Mouse (Mus musculus): ENCODE measurements around the gene Ttll13. TPM values are rescaled to one million over a fixed set of nuclear protein-coding genes. Genes with fewer than 3 reads are reported as not detected.

Gene Ttll13
- polyA plus RNA-seq, 1 experiment from 2014 or later: 2.1 TPM

DNA sequence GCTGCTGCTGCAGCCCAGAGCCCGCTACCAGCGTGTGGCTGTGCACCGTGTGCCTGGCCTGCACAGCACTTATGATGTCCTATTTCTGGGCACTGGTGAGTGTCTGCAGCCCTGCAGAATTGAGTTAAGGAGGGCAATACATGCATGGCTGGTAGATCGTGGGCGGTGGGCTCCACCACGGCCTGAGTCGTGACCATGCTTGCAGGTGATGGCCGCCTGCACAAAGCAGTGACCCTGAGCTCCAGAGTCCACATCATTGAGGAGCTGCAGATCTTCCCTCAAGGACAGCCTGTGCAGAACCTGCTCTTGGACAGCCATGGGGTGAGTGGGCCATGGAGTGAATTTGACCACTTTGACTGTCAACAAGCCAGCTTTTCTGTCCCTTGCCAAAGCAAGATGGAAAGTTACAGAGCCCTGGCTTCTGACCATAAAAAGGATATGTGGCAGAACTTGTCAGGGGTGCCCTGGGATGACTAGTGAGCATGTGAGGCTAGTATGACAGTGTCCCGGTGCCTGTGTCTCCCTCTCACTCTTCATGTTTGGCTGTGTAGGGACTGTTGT lies 25.9 kb upstream of the Ttll13 start:
- Histone ChIP-seq H3K27ac (ENCODE audit: low read length) (no peak overlapping the region), H3K4me2 (replicated peaks; ENCODE audit: low read depth, low read length) (no peak overlapping the region), H3K9me3 (ENCODE audit: low read length) (no peaks in the 10 kb centered on the region), H3K4me1 (ENCODE audit: insufficient read depth, low read depth, low read length) (no peaks in the 10 kb centered on the region), H3K36me3 (ENCODE audit: insufficient read depth, low read length) (peaks cover 16% of the 10 kb centered on the region; the same call in 1 of the 2 replicates), H3K27me3 (replicated peaks; ENCODE audit: insufficient read depth, low read length) (no peaks in the 10 kb centered on the region), H3K4me3 (ENCODE audit: low read depth, low read length) (no peak overlapping the region), H3K9ac (replicated peaks; ENCODE audit: low read depth) (no peak overlapping the region)
- 96% methylated on average over 9 of the region's 9 CpGs for WGBS
- DNase-seq (ENCODE audit: low spot score) (no peak), ATAC-seq (no peak)
- no peak for TF ChIP-seq EP300 (IDR thresholded peaks at IDR 0.05)
- no peak for TF ChIP-seq CTCF (IDR thresholded peaks at IDR 0.05)

DNA sequence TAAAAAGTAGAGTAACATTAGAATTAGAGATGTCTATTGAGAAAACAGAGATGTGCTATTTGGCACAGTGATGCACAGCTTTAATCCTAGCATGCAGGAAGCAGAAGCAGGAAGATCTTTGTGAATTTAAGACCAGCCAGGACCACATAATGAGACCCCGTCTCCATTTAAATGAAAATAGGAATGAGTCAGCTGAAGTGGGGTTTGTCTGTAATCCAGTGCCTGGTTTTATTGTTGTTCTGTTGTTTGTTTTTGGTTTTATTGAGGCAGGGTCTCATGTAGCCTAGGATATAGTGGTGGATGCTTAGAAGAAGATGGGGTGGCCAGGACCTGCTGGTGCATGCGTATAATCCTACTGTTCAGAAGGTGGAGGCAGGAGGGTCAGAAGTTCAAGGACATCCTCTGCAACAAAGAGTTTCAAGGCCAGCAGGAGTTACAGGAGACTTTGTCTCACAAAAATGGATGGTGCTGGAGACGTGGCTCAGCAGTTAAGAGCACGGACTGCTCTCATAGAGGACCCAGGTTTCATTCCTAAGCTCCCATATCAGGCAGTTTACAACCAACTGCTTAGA lies 24.9 kb upstream of the Ttll13 start:
- WGBS: 80% methylated on average over 4 of the region's 4 CpGs
- H3K27me3 ChIP-seq (replicated peaks; ENCODE audit: insufficient read depth, low read length): no peaks in the 10 kb centered on the region
- no peak for DNase-seq (ENCODE audit: low spot score)

DNA sequence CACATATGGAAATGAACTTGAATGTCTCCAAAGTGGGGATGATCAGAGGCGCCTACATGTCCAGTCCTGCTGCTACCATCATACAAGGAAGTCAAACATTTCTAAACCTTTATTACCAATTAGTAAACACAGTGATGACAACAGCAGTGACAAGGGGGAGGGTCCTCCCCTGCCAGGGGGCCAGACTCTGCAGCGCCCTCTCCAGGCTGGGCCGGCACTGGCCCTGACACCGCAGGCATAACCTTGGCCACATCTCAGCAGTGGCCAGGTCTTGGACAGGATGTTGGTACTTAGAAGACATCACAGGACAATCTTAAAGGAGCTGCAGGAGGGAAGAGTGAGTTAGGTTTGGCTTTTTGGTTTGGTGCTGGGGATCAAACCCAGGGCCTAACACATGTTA lies 19.1 kb upstream of the Ttll13 start:
- no peak overlapping the region for H3K4me2 ChIP-seq (replicated peaks; ENCODE audit: low read depth, low read length)
- 0 out of 2 replicates have a peak, but pooled peaks cover 2% of the 10 kb centered on the region for H3K4me1 ChIP-seq (ENCODE audit: insufficient read depth, low read depth, low read length)
- ATAC-seq (no peak), DNase-seq (ENCODE audit: low spot score) (no peak)
- no peak overlapping the region for H3K27ac ChIP-seq (ENCODE audit: low read length)
- no peak overlapping the region for H3K9ac ChIP-seq (replicated peaks; ENCODE audit: low read depth)
- no peaks in the 10 kb centered on the region for H3K27me3 ChIP-seq (replicated peaks; ENCODE audit: insufficient read depth, low read length)
- H3K9me3 ChIP-seq (ENCODE audit: low read length): no peaks in the 10 kb centered on the region
- H3K36me3 ChIP-seq (ENCODE audit: insufficient read depth, low read length): peaks cover 20% of the 10 kb centered on the region; the same call in 1 of the 2 replicates
- TF ChIP-seq CTCF (IDR thresholded peaks at IDR 0.05) (no peak; the same call in 1 of the 2 replicates), EP300 (IDR thresholded peaks at IDR 0.05) (no peak)
- H3K4me3 ChIP-seq (ENCODE audit: low read depth, low read length): no peak overlapping the region
- WGBS: 94% methylated on average over 4 of the region's 4 CpGs

More for the DNA sequence above, 24.9 kb upstream of the Ttll13 start:
- H3K9ac ChIP-seq (replicated peaks; ENCODE audit: low read depth): no peak overlapping the region
- no peak for ATAC-seq
- H3K4me3 ChIP-seq (ENCODE audit: low read depth, low read length): no peak overlapping the region
- peaks cover 16% of the 10 kb centered on the region; the same call in 1 of the 2 replicates for H3K36me3 ChIP-seq (ENCODE audit: insufficient read depth, low read length)
- TF ChIP-seq EP300 (IDR thresholded peaks at IDR 0.05) (no peak), CTCF (IDR thresholded peaks at IDR 0.05) (no peak)
- H3K27ac ChIP-seq (ENCODE audit: low read length): no peak overlapping the region
- H3K4me1 ChIP-seq (ENCODE audit: insufficient read depth, low read depth, low read length): no peaks in the 10 kb centered on the region
- no peaks in the 10 kb centered on the region for H3K9me3 ChIP-seq (ENCODE audit: low read length)
- no peak overlapping the region for H3K4me2 ChIP-seq (replicated peaks; ENCODE audit: low read depth, low read length)

DNA sequence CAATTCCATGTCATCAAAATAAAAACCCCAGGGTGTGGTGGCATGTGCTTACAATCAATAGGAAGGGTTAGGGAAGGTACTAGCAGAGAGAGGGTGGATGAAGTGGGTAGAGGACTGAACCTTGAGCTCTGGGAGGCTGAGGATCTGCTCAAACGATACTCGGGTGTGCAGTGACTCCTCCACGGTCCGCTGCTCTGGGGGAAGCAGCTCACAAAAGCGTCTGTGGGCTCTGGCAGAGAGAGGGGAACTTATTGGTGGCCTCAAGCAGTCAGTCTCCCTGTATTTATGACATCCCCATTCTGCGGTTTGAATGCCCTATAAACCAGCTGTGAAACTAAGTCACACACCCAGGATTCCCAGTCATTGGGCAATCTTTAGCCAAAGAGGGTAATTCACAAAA lies 16.0 kb upstream of the Ttll13 start:
- H3K4me1 ChIP-seq (ENCODE audit: insufficient read depth, low read depth, low read length): 0 out of 2 replicates have a peak, but pooled peaks cover 2% of the 10 kb centered on the region
- TF ChIP-seq EP300 (IDR thresholded peaks at IDR 0.05): no peak
- no peak for TF ChIP-seq CTCF (IDR thresholded peaks at IDR 0.05)
- peaks cover 10% of the 10 kb centered on the region; the same call in 1 of the 2 replicates for H3K36me3 ChIP-seq (ENCODE audit: insufficient read depth, low read length)
- no peak for DNase-seq (ENCODE audit: low spot score)
- H3K9me3 ChIP-seq (ENCODE audit: low read length): no peaks in the 10 kb centered on the region
- no peak overlapping the region for H3K27ac ChIP-seq (ENCODE audit: low read length)
- H3K4me2 ChIP-seq (replicated peaks; ENCODE audit: low read depth, low read length): no peak overlapping the region
- WGBS: 72% methylated on average over 6 of the region's 6 CpGs
- H3K4me3 ChIP-seq (ENCODE audit: low read depth, low read length): no peak overlapping the region
- ATAC-seq: no peak
- no peak overlapping the region for H3K9ac ChIP-seq (replicated peaks; ENCODE audit: low read depth)
- no peaks in the 10 kb centered on the region for H3K27me3 ChIP-seq (replicated peaks; ENCODE audit: insufficient read depth, low read length)

DNA sequence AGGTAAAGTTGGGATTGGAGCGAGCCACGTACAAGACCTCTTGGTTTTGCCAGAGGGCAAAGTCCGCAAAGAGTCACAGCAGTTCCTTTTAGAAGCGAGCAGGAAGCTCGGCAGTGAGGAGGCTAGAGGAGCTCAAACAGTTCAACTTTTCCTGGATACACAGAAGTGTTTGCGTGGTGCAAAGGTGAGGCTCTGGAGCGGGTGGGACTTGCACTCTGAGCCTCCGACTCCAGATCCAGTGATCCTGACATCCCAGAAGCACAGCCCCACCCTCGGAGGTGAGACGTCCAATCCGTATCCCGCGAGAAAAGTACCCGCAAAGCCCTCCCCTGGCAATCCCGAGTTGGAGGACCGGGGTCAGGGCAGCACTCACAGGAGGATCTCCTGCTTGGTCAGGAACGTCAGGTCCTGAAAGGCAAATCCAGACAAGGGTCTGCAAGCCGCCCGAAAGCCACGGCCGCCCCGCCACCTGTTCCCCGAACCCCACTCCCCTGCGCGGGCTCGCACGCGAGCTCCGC lies 14.1 kb upstream of the Ttll13 start:
- Histone ChIP-seq H3K27me3 (replicated peaks; ENCODE audit: insufficient read depth, low read length) (no peaks in the 10 kb centered on the region), H3K4me1 (ENCODE audit: insufficient read depth, low read depth, low read length) (0 out of 2 replicates have a peak, but pooled peaks cover 2% of the 10 kb centered on the region), H3K36me3 (ENCODE audit: insufficient read depth, low read length) (peaks cover 7% of the 10 kb centered on the region; the same call in 1 of the 2 replicates), H3K4me2 (replicated peaks; ENCODE audit: low read depth, low read length) (peak overlapping the region; percentile 67), H3K4me3 (ENCODE audit: low read depth, low read length) (peak overlapping the region; percentile 59), H3K9me3 (ENCODE audit: low read length) (no peaks in the 10 kb centered on the region), H3K27ac (ENCODE audit: low read length) (peak overlapping the region; percentile 74), H3K9ac (replicated peaks; ENCODE audit: low read depth) (peak overlapping the region; percentile 48; the same call in 1 of the 2 replicates)
- WGBS: under 1% methylated on average over 22 of the region's 29 CpGs
- TF ChIP-seq EP300 (IDR thresholded peaks at IDR 0.05): no peak
- no peak for TF ChIP-seq CTCF (IDR thresholded peaks at IDR 0.05)
- DNase-seq (ENCODE audit: low spot score): peak; percentile 61
- peak; percentile 51 for ATAC-seq

DNA sequence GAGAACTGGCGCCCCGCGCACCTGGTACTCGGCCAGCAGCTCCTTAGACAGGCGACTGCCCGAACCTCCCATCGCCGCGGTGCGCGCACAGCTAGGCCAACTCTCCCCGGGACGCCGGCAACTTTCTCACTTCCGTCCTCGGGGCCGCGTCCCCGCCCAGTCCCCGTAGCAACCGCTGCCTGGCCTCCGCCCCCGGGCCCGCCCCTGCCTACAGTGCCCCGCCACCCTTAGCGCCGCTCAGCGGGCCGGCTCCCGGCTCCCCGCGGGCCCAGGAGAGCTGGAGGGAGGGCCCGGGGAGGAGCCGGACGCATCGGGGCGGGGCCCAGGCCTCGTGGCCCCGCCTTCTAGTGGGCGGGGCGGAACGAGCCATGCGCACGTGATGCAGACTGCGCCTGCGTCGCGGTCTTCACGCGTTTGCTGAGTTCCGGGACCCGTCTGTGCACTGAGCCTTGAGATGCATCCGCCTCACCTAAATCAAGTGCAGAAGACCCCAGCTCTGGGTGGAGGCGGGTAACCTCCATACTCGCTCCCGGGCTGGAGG lies 13.6 kb upstream of the Ttll13 start, which contains the start of the genes Cib1 and Gdpgp1:
Gene Cib1 (minus strand): TSS at position 325 of the 541 bp plus-strand sequence.
Gene Gdpgp1 (plus strand): TSS at position 377 of the 541 bp plus-strand sequence.
- peak; percentile 98 for DNase-seq (ENCODE audit: low spot score)
- Histone ChIP-seq H3K4me1 (ENCODE audit: insufficient read depth, low read depth, low read length) (0 out of 2 replicates have a peak, but pooled peaks cover 2% of the 10 kb centered on the region), H3K4me3 (ENCODE audit: low read depth, low read length) (peak within 1 kb of the TSS; percentile 59), H3K4me2 (replicated peaks; ENCODE audit: low read depth, low read length) (peak within 1 kb of the TSS; percentile 67), H3K27me3 (replicated peaks; ENCODE audit: insufficient read depth, low read length) (no peaks in the 10 kb centered on the region), H3K9me3 (ENCODE audit: low read length) (no peaks in the 10 kb centered on the region), H3K36me3 (ENCODE audit: insufficient read depth, low read length) (0 out of 2 replicates have a peak, but pooled peaks cover 4% of the 10 kb centered on the region), H3K9ac (replicated peaks; ENCODE audit: low read depth) (peak within 1 kb of the TSS; percentile 48), H3K27ac (ENCODE audit: low read length) (peak within 1 kb of the TSS; percentile 74)
- WGBS: under 1% methylated on average over 51 of the region's 56 CpGs
- TF ChIP-seq EP300 (IDR thresholded peaks at IDR 0.05) (no peak), CTCF (IDR thresholded peaks at IDR 0.05) (peak; percentile 25)
- peak; percentile 99 for ATAC-seq

Measured in lung, postnatal 0 days (tissue).